Mouse (Mus musculus) frontal cortex, postnatal 36 days (tissue): ENCODE measurements at regions not wholly inside any gene's neighbourhood (a gene's known extent, or its start where the extent isn't known, plus 50 kb on each side); places are given as distances from the start of the nearest gene placed in this dataset.
A peak's percentile ranks its signal among the peaks of the same experiment; 100 is the strongest.

ENCODE experiments used
- DNase-seq, 2 experiments: peaks; one replicate each; pipeline ENCODE4 v3.0.0; 2022; ENCODE audit warnings: low spot score in 2 of 2

DNA sequence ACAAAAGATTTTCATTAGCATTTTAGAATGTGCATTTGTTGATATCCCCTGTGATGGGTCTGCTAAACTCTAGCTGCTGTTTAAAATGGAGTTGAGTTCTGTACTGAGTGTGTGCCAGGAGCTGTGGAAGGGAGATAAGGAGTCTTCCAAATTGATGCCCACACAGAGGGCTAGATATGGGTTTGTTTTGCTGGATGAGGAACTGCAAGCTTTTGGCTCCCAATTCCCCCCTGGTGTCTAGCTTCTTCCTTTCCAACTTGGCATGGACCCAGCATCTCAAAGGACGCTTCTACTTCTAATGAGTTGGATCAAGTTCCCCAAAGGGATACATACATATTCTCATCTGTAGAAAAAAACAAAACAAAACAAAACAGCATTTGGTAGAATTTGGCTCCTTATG lies 577.0 kb upstream of the Large1 start:
- DNase-seq: no peak

GRCm38 (mm10) chr8:73925515-73926241 lies 572.3 kb upstream of the Large1 start:
- no peak for DNase-seq

DNA sequence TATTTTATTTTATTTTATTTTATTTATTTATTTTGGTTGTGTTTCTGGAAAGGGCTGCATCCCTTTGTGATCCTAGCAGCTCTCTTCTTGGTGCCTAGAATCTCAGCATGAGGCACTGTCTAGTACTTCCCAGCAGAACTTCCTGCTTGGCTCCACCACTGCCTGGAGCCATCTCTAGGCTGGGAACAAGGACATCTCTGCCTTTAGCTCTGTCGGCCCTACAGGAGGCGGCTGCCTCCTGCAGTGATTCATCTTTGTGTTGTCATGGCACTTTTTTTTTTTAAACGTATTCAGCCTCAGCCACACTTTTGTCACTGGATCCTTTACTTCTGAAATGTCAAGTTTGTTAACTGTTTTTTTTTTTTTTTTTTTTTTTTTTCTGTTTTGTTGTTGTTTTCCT lies 569.8 kb upstream of the Large1 start:
- peak; percentile 19 to 32 for DNase-seq

DNA sequence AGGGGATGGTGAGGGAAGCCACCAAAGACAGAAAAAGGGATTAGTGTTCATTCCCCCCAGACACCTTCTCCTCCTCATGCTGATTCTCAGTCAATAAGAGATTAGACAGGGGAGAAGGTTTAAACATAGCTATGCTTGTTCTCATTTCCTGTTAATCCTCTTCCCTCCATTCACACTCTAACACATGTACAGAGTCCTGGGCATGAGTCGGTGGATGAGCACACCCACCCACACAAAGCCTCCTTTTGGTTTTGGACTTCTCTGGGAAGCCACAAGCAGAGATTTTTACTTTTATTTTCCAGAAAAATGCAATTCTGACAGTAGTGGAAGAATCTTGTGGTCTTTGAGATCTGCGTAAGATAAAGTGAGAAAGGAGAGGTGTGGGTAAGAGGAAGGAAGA lies 567.8 kb upstream of the Large1 start:
- DNase-seq: peak; percentile 8 to 36

DNA sequence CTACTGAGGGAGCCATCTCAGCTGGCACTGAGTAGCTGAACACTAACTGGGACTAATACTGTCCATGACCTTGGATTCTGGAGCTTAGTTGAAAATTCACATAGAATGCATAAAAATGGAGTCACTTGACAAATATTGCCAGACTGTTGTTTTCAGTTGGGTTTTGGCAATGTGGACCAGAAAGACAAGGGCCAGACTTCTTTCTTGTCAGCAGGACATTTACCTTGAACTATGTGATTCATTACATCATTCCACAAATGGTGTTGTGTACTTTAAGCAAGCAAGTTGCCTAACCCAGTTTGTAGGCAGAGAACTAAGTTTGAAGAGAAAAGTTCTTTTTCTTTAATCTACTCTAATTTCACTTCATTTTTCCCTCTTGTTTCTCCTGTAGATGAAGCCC lies 567.2 kb upstream of the Large1 start:
- no peak for DNase-seq

- DNase-seq: no peak
These were observed 551.7 kb upstream of the Large1 start for GRCm38 (mm10) chr8:73905071-73905470.

DNA sequence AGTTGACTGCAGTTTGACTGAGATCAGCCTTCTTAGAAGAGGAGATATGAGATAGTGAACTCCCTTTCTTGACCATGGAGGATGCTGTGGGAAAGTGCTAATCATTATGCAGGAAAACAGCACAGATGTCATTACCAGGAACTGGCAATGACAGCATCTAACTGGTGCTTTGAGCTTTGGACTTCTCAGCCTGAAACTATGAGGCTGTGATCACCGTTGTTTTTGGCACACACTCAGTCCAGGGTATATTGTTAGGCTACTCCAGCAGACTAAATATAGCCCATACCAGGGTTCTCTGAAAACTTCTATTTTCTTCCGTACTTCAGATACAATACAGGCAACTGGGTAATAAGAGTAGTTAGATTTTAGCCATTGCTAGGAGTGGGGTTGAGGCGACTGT lies 550.5 kb upstream of the Large1 start:
- no peak for DNase-seq

DNA sequence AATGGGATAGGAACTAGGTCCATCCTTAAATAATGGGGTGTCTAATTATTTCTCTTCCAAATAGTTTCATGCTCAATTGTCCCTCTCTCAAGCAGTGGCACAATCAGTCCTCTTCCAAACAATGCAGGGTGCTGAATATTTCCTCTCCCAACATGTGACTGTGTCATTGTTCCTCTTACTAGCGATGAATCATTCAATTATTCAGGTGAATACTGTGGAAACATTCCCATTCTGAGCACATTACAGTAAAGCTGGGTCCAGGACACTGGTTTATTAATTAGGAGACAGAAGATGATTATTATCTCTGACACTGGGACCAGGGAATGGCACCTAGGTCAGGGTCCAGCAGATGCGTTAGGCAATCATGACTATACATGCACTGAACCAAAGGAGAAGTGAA lies 532.6 kb upstream of the Large1 start:
- no peak for DNase-seq

DNA sequence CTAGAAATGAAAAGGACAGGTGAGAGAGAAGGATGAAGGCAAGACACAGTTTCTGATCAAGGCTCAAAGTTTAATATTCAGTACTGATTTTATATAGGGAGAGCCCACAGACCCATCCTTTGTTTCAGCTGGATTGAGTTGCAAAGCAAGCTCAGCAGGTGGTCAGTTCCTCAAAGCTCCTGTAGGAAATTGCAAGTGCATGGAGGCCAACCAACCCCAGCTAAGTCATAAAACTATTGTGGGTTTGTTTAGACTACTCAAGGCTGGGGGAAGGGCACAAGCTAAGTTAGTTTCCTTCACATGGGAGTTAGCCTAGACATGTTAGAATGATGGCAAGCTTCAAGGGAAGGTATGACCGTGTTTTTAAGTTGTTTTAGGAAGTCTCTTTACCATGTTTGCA lies 528.3 kb upstream of the Large1 start:
- no peak for DNase-seq
